Mouse (Mus musculus): ENCODE data around the gene Egfl7. TPM values are rescaled to one million over a fixed set of nuclear protein-coding genes. Genes with fewer than 3 reads are reported as not detected.
A peak's percentile ranks its signal among the peaks of the same experiment; 100 is the strongest.

Egfl7 gene
- polyA plus RNA-seq, 1 experiment from 2014 or later, result 172 TPM

GRCm38 (mm10) chr2:26543155-26543554 is 36.7 kb upstream of the Egfl7 start:
- no peak overlapping the region for H3K9ac ChIP-seq (ENCODE audit: low read depth, low read length)
- no peak overlapping the region for H3K4me3 ChIP-seq (ENCODE audit: low read length)
- no peaks in the 10 kb centered on the region for H3K27me3 ChIP-seq (ENCODE audit: control insufficient read depth, insufficient read depth, low read length)
- 0 out of 2 replicates have a peak overlapping the region, but pooled peaks have one; percentile 11 for H3K27ac ChIP-seq (ENCODE audit: low read depth, low read length)
- peaks cover 37% of the 10 kb centered on the region for H3K4me1 ChIP-seq (ENCODE audit: control insufficient read depth, insufficient read depth, low read length)
- H3K36me3 ChIP-seq (ENCODE audit: control insufficient read depth, insufficient read depth, low read length), result no peaks in the 10 kb centered on the region
- no peaks in the 10 kb centered on the region for H3K9me3 ChIP-seq (ENCODE audit: control insufficient read depth, low read length)
- whole genome bisulfite sequencing, result 68% methylated on average over 4 of the region's 4 CpGs
- no peak overlapping the region for H3K4me2 ChIP-seq (replicated peaks; ENCODE audit: low read depth, low read length)
- no peak for ATAC-seq (ENCODE audit: low FRiP score, low TSS enrichment)

DNA sequence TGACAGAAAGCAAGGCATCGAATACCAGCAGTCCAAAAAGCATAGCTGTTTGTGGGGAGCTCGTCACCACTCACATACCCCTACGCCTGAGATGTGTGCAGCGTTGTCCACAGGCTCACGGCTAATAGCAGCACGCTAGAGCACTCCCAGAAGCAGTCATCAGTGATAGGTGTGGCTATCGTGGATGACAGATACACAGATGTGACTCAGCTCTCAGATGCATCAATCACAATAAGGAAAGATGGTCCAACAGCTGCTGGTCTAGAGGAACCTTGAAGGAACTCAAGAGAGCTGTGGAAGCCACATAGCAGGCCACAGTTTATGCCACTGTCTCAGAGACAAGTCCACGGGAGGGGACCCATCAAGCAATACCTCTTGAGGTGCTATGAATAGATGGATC is 36.0 kb upstream of the Egfl7 start:
- Histone ChIP-seq H3K36me3 (ENCODE audit: control insufficient read depth, insufficient read depth, low read length) (no peaks in the 10 kb centered on the region), H3K27me3 (ENCODE audit: control insufficient read depth, insufficient read depth, low read length) (no peaks in the 10 kb centered on the region), H3K9me3 (ENCODE audit: control insufficient read depth, low read length) (no peaks in the 10 kb centered on the region), H3K4me2 (replicated peaks; ENCODE audit: low read depth, low read length) (no peak overlapping the region), H3K9ac (ENCODE audit: low read depth, low read length) (no peak overlapping the region), H3K4me3 (ENCODE audit: low read length) (no peak overlapping the region), H3K27ac (ENCODE audit: low read depth, low read length) (no peak overlapping the region), H3K4me1 (ENCODE audit: control insufficient read depth, insufficient read depth, low read length) (peaks cover 37% of the 10 kb centered on the region)
- 70% methylated on average over 8 of the region's 8 CpGs for WGBS
- ATAC-seq (ENCODE audit: low FRiP score, low TSS enrichment), result no peak

GRCm38 (mm10) chr2:26544265-26544664 is 35.5 kb upstream of the Egfl7 start:
- WGBS, result 39% methylated on average over 3 of the region's 3 CpGs
- no peaks in the 10 kb centered on the region for H3K27me3 ChIP-seq (ENCODE audit: control insufficient read depth, insufficient read depth, low read length)
- peak; percentile 48; the same call in 1 of the 2 replicates for ATAC-seq (ENCODE audit: low FRiP score, low TSS enrichment)
- no peak overlapping the region for H3K4me3 ChIP-seq (ENCODE audit: low read length)
- H3K4me2 ChIP-seq (replicated peaks; ENCODE audit: low read depth, low read length), result no peak overlapping the region
- 0 out of 2 replicates have a peak overlapping the region, but pooled peaks have one; percentile 11 for H3K27ac ChIP-seq (ENCODE audit: low read depth, low read length)
- H3K9ac ChIP-seq (ENCODE audit: low read depth, low read length), result peak overlapping the region; percentile 12; the same call in 1 of the 2 replicates
- no peaks in the 10 kb centered on the region for H3K36me3 ChIP-seq (ENCODE audit: control insufficient read depth, insufficient read depth, low read length)
- no peaks in the 10 kb centered on the region for H3K9me3 ChIP-seq (ENCODE audit: control insufficient read depth, low read length)
- H3K4me1 ChIP-seq (ENCODE audit: control insufficient read depth, insufficient read depth, low read length), result peaks cover 37% of the 10 kb centered on the region

GRCm38 (mm10) chr2:26547481-26547880 is 32.3 kb upstream of the Egfl7 start:
- Histone ChIP-seq H3K36me3 (ENCODE audit: control insufficient read depth, insufficient read depth, low read length) (no peaks in the 10 kb centered on the region), H3K27me3 (ENCODE audit: control insufficient read depth, insufficient read depth, low read length) (no peaks in the 10 kb centered on the region), H3K4me1 (ENCODE audit: control insufficient read depth, insufficient read depth, low read length) (peaks cover 28% of the 10 kb centered on the region), H3K9ac (ENCODE audit: low read depth, low read length) (no peak overlapping the region), H3K9me3 (ENCODE audit: control insufficient read depth, low read length) (no peaks in the 10 kb centered on the region), H3K27ac (ENCODE audit: low read depth, low read length) (no peak overlapping the region), H3K4me2 (replicated peaks; ENCODE audit: low read depth, low read length) (no peak overlapping the region), H3K4me3 (ENCODE audit: low read length) (no peak overlapping the region)
- 0 out of 2 replicates have a peak, but pooled peaks have one; percentile 48 for ATAC-seq (ENCODE audit: low FRiP score, low TSS enrichment)
- WGBS, result 28% methylated on average over 2 of the region's 2 CpGs

- Histone ChIP-seq H3K4me3 (ENCODE audit: low read length) (no peak overlapping the region), H3K27ac (ENCODE audit: low read depth, low read length) (no peak overlapping the region), H3K4me2 (replicated peaks; ENCODE audit: low read depth, low read length) (no peak overlapping the region), H3K9ac (ENCODE audit: low read depth, low read length) (no peak overlapping the region), H3K27me3 (ENCODE audit: control insufficient read depth, insufficient read depth, low read length) (no peaks in the 10 kb centered on the region), H3K36me3 (ENCODE audit: control insufficient read depth, insufficient read depth, low read length) (no peaks in the 10 kb centered on the region), H3K9me3 (ENCODE audit: control insufficient read depth, low read length) (no peaks in the 10 kb centered on the region), H3K4me1 (ENCODE audit: control insufficient read depth, insufficient read depth, low read length) (peaks cover 14% of the 10 kb centered on the region)
- ATAC-seq (ENCODE audit: low FRiP score, low TSS enrichment), result no peak
- WGBS, result 67% methylated on average over 10 of the region's 10 CpGs
These were observed 30.0 kb upstream of the Egfl7 start for GRCm38 (mm10) chr2:26549801-26550200.

GRCm38 (mm10) chr2:26550205-26550604 is 29.6 kb upstream of the Egfl7 start:
- ATAC-seq (ENCODE audit: low FRiP score, low TSS enrichment), result no peak
- no peak overlapping the region for H3K27ac ChIP-seq (ENCODE audit: low read depth, low read length)

GRCm38 (mm10) chr2:26550777-26551176 is 29.0 kb upstream of the Egfl7 start:
- peaks cover 12% of the 10 kb centered on the region; the same call in 1 of the 2 replicates for H3K4me1 ChIP-seq (ENCODE audit: control insufficient read depth, insufficient read depth, low read length)
- H3K9me3 ChIP-seq (ENCODE audit: control insufficient read depth, low read length), result no peaks in the 10 kb centered on the region
- ATAC-seq (ENCODE audit: low FRiP score, low TSS enrichment), result no peak
- H3K9ac ChIP-seq (ENCODE audit: low read depth, low read length), result no peak overlapping the region
- H3K27me3 ChIP-seq (ENCODE audit: control insufficient read depth, insufficient read depth, low read length), result no peaks in the 10 kb centered on the region
- H3K4me3 ChIP-seq (ENCODE audit: low read length), result no peak overlapping the region
- no peaks in the 10 kb centered on the region for H3K36me3 ChIP-seq (ENCODE audit: control insufficient read depth, insufficient read depth, low read length)
- no peak overlapping the region for H3K27ac ChIP-seq (ENCODE audit: low read depth, low read length)
- WGBS, result 89% methylated on average over 3 of the region's 3 CpGs
- no peak overlapping the region for H3K4me2 ChIP-seq (replicated peaks; ENCODE audit: low read depth, low read length)

More at GRCm38 (mm10) chr2:26550205-26550604, 29.6 kb upstream of the Egfl7 start:
- peaks cover 12% of the 10 kb centered on the region; the same call in 1 of the 2 replicates for H3K4me1 ChIP-seq (ENCODE audit: control insufficient read depth, insufficient read depth, low read length)
- no peaks in the 10 kb centered on the region for H3K27me3 ChIP-seq (ENCODE audit: control insufficient read depth, insufficient read depth, low read length)
- no peak overlapping the region for H3K4me2 ChIP-seq (replicated peaks; ENCODE audit: low read depth, low read length)
- no peaks in the 10 kb centered on the region for H3K36me3 ChIP-seq (ENCODE audit: control insufficient read depth, insufficient read depth, low read length)
- no peak overlapping the region for H3K9ac ChIP-seq (ENCODE audit: low read depth, low read length)
- H3K4me3 ChIP-seq (ENCODE audit: low read length), result no peak overlapping the region
- WGBS, result 66% methylated on average over 3 of the region's 3 CpGs
- H3K9me3 ChIP-seq (ENCODE audit: control insufficient read depth, low read length), result no peaks in the 10 kb centered on the region

GRCm38 (mm10) chr2:26551446-26551845 is 28.4 kb upstream of the Egfl7 start:
- H3K27ac ChIP-seq (ENCODE audit: low read depth, low read length), result no peak overlapping the region
- ATAC-seq (ENCODE audit: low FRiP score, low TSS enrichment), result no peak
- H3K4me3 ChIP-seq (ENCODE audit: low read length), result no peak overlapping the region
- H3K4me1 ChIP-seq (ENCODE audit: control insufficient read depth, insufficient read depth, low read length), result peaks cover 12% of the 10 kb centered on the region; the same call in 1 of the 2 replicates
- H3K9ac ChIP-seq (ENCODE audit: low read depth, low read length), result no peak overlapping the region
- H3K9me3 ChIP-seq (ENCODE audit: control insufficient read depth, low read length), result no peaks in the 10 kb centered on the region
- WGBS, result 79% methylated on average over 8 of the region's 8 CpGs
- H3K4me2 ChIP-seq (replicated peaks; ENCODE audit: low read depth, low read length), result no peak overlapping the region
- H3K36me3 ChIP-seq (ENCODE audit: control insufficient read depth, insufficient read depth, low read length), result no peaks in the 10 kb centered on the region
- H3K27me3 ChIP-seq (ENCODE audit: control insufficient read depth, insufficient read depth, low read length), result no peaks in the 10 kb centered on the region

DNA sequence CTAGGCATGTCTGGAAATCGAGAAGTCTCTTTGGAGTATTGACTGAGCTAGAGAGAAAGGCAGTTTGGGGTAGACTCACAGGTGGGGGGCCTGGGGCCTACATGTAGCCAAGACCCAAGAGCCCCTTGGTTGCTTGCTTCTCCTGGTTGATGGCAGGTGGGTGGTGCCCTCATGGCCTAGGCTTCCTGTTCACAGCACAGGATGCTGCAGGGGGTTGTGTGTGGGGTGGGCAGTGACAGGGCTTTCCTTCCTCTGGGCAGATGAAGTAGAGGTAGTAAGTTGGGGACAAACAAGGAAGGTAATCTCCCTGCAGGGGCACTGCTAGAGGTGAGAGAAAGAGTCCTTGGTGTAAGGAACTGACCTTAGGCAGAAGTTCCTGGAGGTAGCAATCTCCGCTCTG is 27.7 kb upstream of the Egfl7 start:
- Histone ChIP-seq H3K9ac (ENCODE audit: low read depth, low read length) (no peak overlapping the region), H3K36me3 (ENCODE audit: control insufficient read depth, insufficient read depth, low read length) (no peaks in the 10 kb centered on the region), H3K4me2 (replicated peaks; ENCODE audit: low read depth, low read length) (no peak overlapping the region), H3K9me3 (ENCODE audit: control insufficient read depth, low read length) (no peaks in the 10 kb centered on the region), H3K27ac (ENCODE audit: low read depth, low read length) (no peak overlapping the region), H3K4me1 (ENCODE audit: control insufficient read depth, insufficient read depth, low read length) (peaks cover 12% of the 10 kb centered on the region; the same call in 1 of the 2 replicates), H3K27me3 (ENCODE audit: control insufficient read depth, insufficient read depth, low read length) (no peaks in the 10 kb centered on the region), H3K4me3 (ENCODE audit: low read length) (no peak overlapping the region)
- ATAC-seq (ENCODE audit: low FRiP score, low TSS enrichment), result no peak
- 88% methylated on average over 2 of the region's 2 CpGs for WGBS

Data from kidney, embryonic 14.5 days (tissue).